Mouse (Mus musculus) E14TG2a.4 (cell line): ENCODE measurements around the gene Fzd9.
A peak's percentile ranks its signal among the peaks of the same experiment; 100 is the strongest.

Source experiments
- H3K27me3 ChIP-seq: 2 replicates; pipeline ENCODE4 v1.6.1; 2014; ENCODE audit warnings: low read length, control low read depth; ENCODE audit not compliant: insufficient read depth
- H3K36me3 ChIP-seq: 2 replicates; pipeline ENCODE4 v1.6.1; 2014; ENCODE audit warnings: low read length, control low read depth; ENCODE audit not compliant: insufficient read depth
- H3K4me1 ChIP-seq: replicated peaks from 2 replicates; pipeline ENCODE4 v1.6.1; 2014; ENCODE audit warnings: low read depth, low read length, control low read depth
- H3K4me3 ChIP-seq: replicated peaks from 2 replicates; pipeline ENCODE4 v1.5.1; 2014; ENCODE audit warnings: mild to moderate bottlenecking, low read length
- H3K9me3 ChIP-seq: 2 replicates; pipeline ENCODE4 v1.6.1; 2014; ENCODE audit warnings: low read length, control low read depth
- CTCF ChIP-seq: conservative IDR thresholded peaks from 2 replicates; pipeline ENCODE4 v1.5.1; 2014; ENCODE audit warnings: low read length
- NANOG ChIP-seq: IDR thresholded peaks from 2 replicates; pipeline ENCODE4 v1.6.1; 2014; ENCODE audit warnings: borderline replicate concordance, low read length, mixed read lengths
- POU5F1 ChIP-seq: IDR thresholded peaks from 2 replicates; pipeline ENCODE4 v1.6.1; 2014; ENCODE audit warnings: low read length, borderline replicate concordance

The Fzd9 gene

GRCm38 (mm10) chr5:135274663-135275396, 23.8 kb upstream of the Fzd9 start:
- peaks cover 49% of the 10 kb centered on the region for H3K27me3 ChIP-seq
- no peaks in the 10 kb centered on the region for H3K36me3 ChIP-seq
- TF ChIP-seq CTCF (no peak), NANOG (no peak), POU5F1 (no peak)
- H3K4me1 ChIP-seq = peaks cover 54% of the 10 kb centered on the region
- H3K9me3 ChIP-seq = no peaks in the 10 kb centered on the region
- peak overlapping the region; percentile 27 for H3K4me3 ChIP-seq

- Histone ChIP-seq H3K27me3 (peaks cover 35% of the 10 kb centered on the region), H3K4me1 (peaks cover 56% of the 10 kb centered on the region), H3K4me3 (no peak overlapping the region), H3K9me3 (no peaks in the 10 kb centered on the region), H3K36me3 (no peaks in the 10 kb centered on the region)
- TF ChIP-seq CTCF = no peak
- TF ChIP-seq NANOG = no peak
These were observed 20.6 kb upstream of the Fzd9 start for GRCm38 (mm10) chr5:135271563-135272165.

- Histone ChIP-seq H3K9me3 (no peaks in the 10 kb centered on the region), H3K36me3 (no peaks in the 10 kb centered on the region), H3K4me3 (no peak overlapping the region), H3K27me3 (peaks cover 24% of the 10 kb centered on the region), H3K4me1 (peaks cover 48% of the 10 kb centered on the region)
- TF ChIP-seq NANOG (no peak), POU5F1 (no peak), CTCF (no peak)
These were observed 19.3 kb upstream of the Fzd9 start for GRCm38 (mm10) chr5:135270361-135270760.

- TF ChIP-seq NANOG (no peak), POU5F1 (no peak), CTCF (no peak)
- peaks cover 44% of the 10 kb centered on the region for H3K4me1 ChIP-seq
- no peaks in the 10 kb centered on the region for H3K36me3 ChIP-seq
- H3K27me3 ChIP-seq = peaks cover 16% of the 10 kb centered on the region
- no peaks in the 10 kb centered on the region for H3K9me3 ChIP-seq
- no peak overlapping the region for H3K4me3 ChIP-seq
These were observed 18.4 kb upstream of the Fzd9 start for GRCm38 (mm10) chr5:135269451-135269850.

- Histone ChIP-seq H3K36me3 (no peaks in the 10 kb centered on the region), H3K4me1 (peaks cover 20% of the 10 kb centered on the region), H3K4me3 (peak overlapping the region; percentile 69), H3K9me3 (no peaks in the 10 kb centered on the region), H3K27me3 (peaks cover 14% of the 10 kb centered on the region)
- TF ChIP-seq NANOG (no peak), CTCF (no peak), POU5F1 (no peak)
These were observed 13.5 kb upstream of the Fzd9 start for GRCm38 (mm10) chr5:135264548-135264947.

- H3K4me1 ChIP-seq = peaks cover 16% of the 10 kb centered on the region
- H3K9me3 ChIP-seq = no peaks in the 10 kb centered on the region
- H3K36me3 ChIP-seq = no peaks in the 10 kb centered on the region
- no peak for TF ChIP-seq POU5F1
- no peak for TF ChIP-seq CTCF
- no peak for TF ChIP-seq NANOG
- peak overlapping the region; percentile 69 for H3K4me3 ChIP-seq
- H3K27me3 ChIP-seq = peaks cover 16% of the 10 kb centered on the region
These were observed 13.0 kb upstream of the Fzd9 start for GRCm38 (mm10) chr5:135263866-135264503.

GRCm38 (mm10) chr5:135258280-135259150, 7.5 kb upstream of the Fzd9 start:
- H3K4me3 ChIP-seq = peak overlapping the region; percentile 61

GRCm38 (mm10) chr5:135257559-135257958, 6.5 kb upstream of the Fzd9 start:
- Histone ChIP-seq H3K4me1 (peaks cover 23% of the 10 kb centered on the region), H3K27me3 (peaks cover 17% of the 10 kb centered on the region), H3K4me3 (no peak overlapping the region), H3K9me3 (peaks cover 11% of the 10 kb centered on the region), H3K36me3 (no peaks in the 10 kb centered on the region)
- TF ChIP-seq CTCF (peak; percentile 59), POU5F1 (no peak)

More at GRCm38 (mm10) chr5:135258280-135259150, 7.5 kb upstream of the Fzd9 start:
- Histone ChIP-seq H3K27me3 (peaks cover 21% of the 10 kb centered on the region), H3K36me3 (no peaks in the 10 kb centered on the region), H3K9me3 (peaks cover 11% of the 10 kb centered on the region), H3K4me1 (peaks cover 16% of the 10 kb centered on the region)
- no peak for TF ChIP-seq NANOG
- TF ChIP-seq CTCF = no peak
- no peak for TF ChIP-seq POU5F1
